Mouse (Mus musculus) hindbrain, embryonic 12.5 days (tissue): ENCODE measurements around the gene Etnk1. TPM values are rescaled to one million over a fixed set of nuclear protein-coding genes. Genes with fewer than 3 reads are reported as not detected.

ENCODE experiments used
- ATAC-seq: fragments of 200-750 bp; cut with Nextera tagmentation; 2 replicates; pipeline ENCODE4 v1.8.0; 2017; ENCODE audit warnings: moderate TSS enrichment; ENCODE audit not compliant: low FRiP score
- H3K27ac ChIP-seq: fragments of 300-500 bp; sonication (generic); 2 replicates; pipeline ENCODE4 v1.5.1; 2016; ENCODE audit warnings: mild to moderate bottlenecking
- H3K27me3 ChIP-seq: fragments of 300-500 bp; sonication (generic); 2 replicates; pipeline ENCODE4 v1.6.1; 2016; ENCODE audit warnings: mild to moderate bottlenecking
- H3K36me3 ChIP-seq: fragments of 300-500 bp; sonication (generic); 2 replicates; pipeline ENCODE4 v1.6.1; 2016; ENCODE audit warnings: mild to moderate bottlenecking
- H3K4me1 ChIP-seq: fragments of 300-500 bp; sonication (generic); 2 replicates; pipeline ENCODE4 v1.6.1; 2016
- H3K4me2 ChIP-seq: fragments of 300-500 bp; sonication (generic); replicated peaks from 2 replicates; pipeline ENCODE4 v1.6.1; 2016; ENCODE audit warnings: mild to moderate bottlenecking
- H3K4me3 ChIP-seq: fragments of 300-500 bp; sonication (generic); 2 replicates; pipeline ENCODE4 v1.5.1; 2016; ENCODE audit warnings: mild to moderate bottlenecking
- H3K9ac ChIP-seq: fragments of 300-500 bp; sonication (generic); 2 replicates; pipeline ENCODE4 v1.6.1; 2016; ENCODE audit warnings: mild to moderate bottlenecking, moderate library complexity
- H3K9me3 ChIP-seq: fragments of 300-500 bp; sonication (generic); replicated peaks from 2 replicates; pipeline ENCODE4 v1.6.1; 2016; ENCODE audit warnings: mild to moderate bottlenecking
- WGBS: fragments of 180-500 bp; shearing (Covaris S2); methylation state at CpG from one replicate; pipeline ENCODE4 v1.1.7; 2016; 5-methylcytosine and 5-hydroxymethylcytosine counted together
- polyA plus RNA-seq: library from polyadenylated mRNA; unstranded; fragments of >200 nt; fragmentation: Nextera tagmentation; extraction: Ambion mirVana; gene quantifications from 2 replicates; pipeline ENCODE4 v1.2.1, GENCODE M21; 2016

The Etnk1 gene
- 43.4 and 45.9 TPM in 2 replicates for polyA plus RNA-seq

GRCm38 (mm10) chr6:143166452-143167357 lies at the start of gene Etnk1:
Etnk1 (plus strand) TSS chr6:143167221.
- Histone ChIP-seq H3K4me2 (peak within 1 kb of the TSS; percentile 71), H3K27ac (peak within 1 kb of the TSS; percentile 95), H3K4me1 (peaks cover 29% of the 10 kb centered on the region), H3K9me3 (no peaks in the 10 kb centered on the region), H3K27me3 (no peaks in the 10 kb centered on the region; the same call in 1 of the 2 replicates), H3K36me3 (no peaks in the 10 kb centered on the region), H3K4me3 (peak within 1 kb of the TSS; percentile 82), H3K9ac (peak within 1 kb of the TSS; percentile 89)
- ATAC-seq: peak; percentile 98
- 1% methylated on average over 58 of the region's 81 CpGs for WGBS

- peaks cover 9% of the 10 kb centered on the region; the same call in 1 of the 2 replicates for H3K9me3 ChIP-seq
- WGBS: 94% methylated on average over 6 of the region's 6 CpGs
- no peaks in the 10 kb centered on the region for H3K36me3 ChIP-seq
- no peak overlapping the region for H3K27ac ChIP-seq
- no peaks in the 10 kb centered on the region for H3K4me1 ChIP-seq
- ATAC-seq: no peak
- no peak overlapping the region for H3K4me3 ChIP-seq
- no peak overlapping the region for H3K9ac ChIP-seq
- no peaks in the 10 kb centered on the region for H3K27me3 ChIP-seq
- no peak overlapping the region for H3K4me2 ChIP-seq
Measured at GRCm38 (mm10) chr6:143119325-143119724, 47.7 kb upstream of the Etnk1 start.

GRCm38 (mm10) chr6:143125721-143126120 lies 41.3 kb upstream of the Etnk1 start:
- Histone ChIP-seq H3K36me3 (no peaks in the 10 kb centered on the region), H3K4me1 (no peaks in the 10 kb centered on the region), H3K27ac (no peak overlapping the region), H3K4me3 (no peak overlapping the region), H3K4me2 (no peak overlapping the region), H3K9me3 (peaks cover 6% of the 10 kb centered on the region), H3K27me3 (no peaks in the 10 kb centered on the region), H3K9ac (no peak overlapping the region)
- no peak for ATAC-seq

GRCm38 (mm10) chr6:143129466-143129865 lies 37.6 kb upstream of the Etnk1 start:
- 88% methylated on average over 7 of the region's 7 CpGs for WGBS
- no peak overlapping the region for H3K9ac ChIP-seq
- H3K4me3 ChIP-seq: no peak overlapping the region
- H3K9me3 ChIP-seq: peaks cover 6% of the 10 kb centered on the region
- H3K36me3 ChIP-seq: no peaks in the 10 kb centered on the region
- H3K4me1 ChIP-seq: no peaks in the 10 kb centered on the region
- ATAC-seq: no peak
- no peak overlapping the region for H3K4me2 ChIP-seq
- no peak overlapping the region for H3K27ac ChIP-seq
- no peaks in the 10 kb centered on the region for H3K27me3 ChIP-seq

- Histone ChIP-seq H3K4me1 (no peaks in the 10 kb centered on the region), H3K9ac (no peak overlapping the region), H3K36me3 (no peaks in the 10 kb centered on the region), H3K4me3 (no peak overlapping the region), H3K9me3 (peaks cover 6% of the 10 kb centered on the region), H3K27me3 (no peaks in the 10 kb centered on the region), H3K4me2 (no peak overlapping the region), H3K27ac (no peak overlapping the region)
- no peak for ATAC-seq
- 81% methylated on average over 3 of the region's 3 CpGs for WGBS
Measured at GRCm38 (mm10) chr6:143129952-143130351, 37.1 kb upstream of the Etnk1 start.

GRCm38 (mm10) chr6:143130411-143130810 lies 36.6 kb upstream of the Etnk1 start:
- Histone ChIP-seq H3K4me2 (no peak overlapping the region), H3K27me3 (no peaks in the 10 kb centered on the region), H3K4me3 (no peak overlapping the region), H3K36me3 (no peaks in the 10 kb centered on the region), H3K4me1 (no peaks in the 10 kb centered on the region), H3K27ac (no peak overlapping the region), H3K9me3 (peaks cover 6% of the 10 kb centered on the region), H3K9ac (no peak overlapping the region)
- WGBS: 85% methylated on average over 4 of the region's 4 CpGs
- no peak for ATAC-seq

- Histone ChIP-seq H3K27me3 (no peaks in the 10 kb centered on the region), H3K4me1 (no peaks in the 10 kb centered on the region), H3K4me3 (no peak overlapping the region), H3K27ac (no peak overlapping the region), H3K9ac (no peak overlapping the region), H3K4me2 (no peak overlapping the region), H3K36me3 (no peaks in the 10 kb centered on the region), H3K9me3 (peaks cover 6% of the 10 kb centered on the region)
- ATAC-seq: no peak
- 81% methylated on average over 6 of the region's 6 CpGs for WGBS
Measured at GRCm38 (mm10) chr6:143131895-143132652, 34.9 kb upstream of the Etnk1 start.

GRCm38 (mm10) chr6:143133150-143133549 lies 33.9 kb upstream of the Etnk1 start:
- no peak overlapping the region for H3K4me3 ChIP-seq
- no peak overlapping the region for H3K27ac ChIP-seq
- H3K9ac ChIP-seq: no peak overlapping the region
- 75% methylated on average over 2 of the region's 2 CpGs for WGBS
- peaks cover 6% of the 10 kb centered on the region for H3K9me3 ChIP-seq
- H3K4me1 ChIP-seq: no peaks in the 10 kb centered on the region
- H3K4me2 ChIP-seq: no peak overlapping the region
- no peaks in the 10 kb centered on the region for H3K27me3 ChIP-seq
- no peaks in the 10 kb centered on the region for H3K36me3 ChIP-seq
- ATAC-seq: no peak

- Histone ChIP-seq H3K4me1 (no peaks in the 10 kb centered on the region), H3K9ac (no peak overlapping the region), H3K4me3 (no peak overlapping the region), H3K27ac (no peak overlapping the region), H3K27me3 (no peaks in the 10 kb centered on the region), H3K4me2 (no peak overlapping the region), H3K9me3 (peaks cover 6% of the 10 kb centered on the region), H3K36me3 (no peaks in the 10 kb centered on the region)
- 87% methylated on average over 13 of the region's 13 CpGs for whole genome bisulfite sequencing
- ATAC-seq: no peak
Measured at GRCm38 (mm10) chr6:143135097-143135496, 31.9 kb upstream of the Etnk1 start.

- ATAC-seq: no peak
- no peak overlapping the region for H3K9ac ChIP-seq
- H3K27me3 ChIP-seq: no peaks in the 10 kb centered on the region
- H3K9me3 ChIP-seq: no peaks in the 10 kb centered on the region
- no peak overlapping the region for H3K4me2 ChIP-seq
- WGBS: 98% methylated on average over 7 of the region's 7 CpGs
- H3K4me1 ChIP-seq: no peaks in the 10 kb centered on the region
- no peaks in the 10 kb centered on the region for H3K36me3 ChIP-seq
- H3K4me3 ChIP-seq: no peak overlapping the region
- H3K27ac ChIP-seq: no peak overlapping the region
Measured at GRCm38 (mm10) chr6:143136688-143137087, 30.3 kb upstream of the Etnk1 start.

GRCm38 (mm10) chr6:143137341-143137740 lies 29.7 kb upstream of the Etnk1 start:
- Histone ChIP-seq H3K9me3 (no peaks in the 10 kb centered on the region), H3K4me3 (no peak overlapping the region), H3K27me3 (no peaks in the 10 kb centered on the region), H3K27ac (no peak overlapping the region), H3K4me2 (no peak overlapping the region), H3K36me3 (no peaks in the 10 kb centered on the region), H3K9ac (no peak overlapping the region), H3K4me1 (no peaks in the 10 kb centered on the region)
- ATAC-seq: no peak
- WGBS: 79% methylated on average over 5 of the region's 5 CpGs

- no peak overlapping the region for H3K27ac ChIP-seq
- no peak overlapping the region for H3K9ac ChIP-seq
- no peaks in the 10 kb centered on the region for H3K36me3 ChIP-seq
- 94% methylated on average over 2 of the region's 2 CpGs for WGBS
- H3K4me3 ChIP-seq: no peak overlapping the region
- H3K4me1 ChIP-seq: peaks cover 3% of the 10 kb centered on the region; the same call in 1 of the 2 replicates
- ATAC-seq: no peak
- H3K9me3 ChIP-seq: no peaks in the 10 kb centered on the region
- H3K27me3 ChIP-seq: no peaks in the 10 kb centered on the region
- no peak overlapping the region for H3K4me2 ChIP-seq
Measured at GRCm38 (mm10) chr6:143139417-143139816, 27.6 kb upstream of the Etnk1 start.
